Mouse (Mus musculus) layer of hippocampus, postnatal 36 days (tissue): ENCODE measurements around the gene Pes1. TPM values are rescaled to one million over a fixed set of nuclear protein-coding genes. Genes with fewer than 3 reads are reported as not detected.
"Not testable (repeated sequence)": the region's sequence is repeated elsewhere in the genome, so short reads cannot be mapped to it uniquely, and the experiment has no call there.

Experiments used
- DNase-seq, 2 experiments: peaks; one replicate each; pipeline ENCODE4 v3.0.0; 2022
- total RNA-seq, 2 experiments: library from RNA; stranded (reverse); gene quantifications; 2 replicates each; pipeline ENCODE4 v1.2.3; 2021

The Pes1 gene
- 10 to 100 TPM; 33.0 to 35.3 TPM for total RNA-seq

DNA sequence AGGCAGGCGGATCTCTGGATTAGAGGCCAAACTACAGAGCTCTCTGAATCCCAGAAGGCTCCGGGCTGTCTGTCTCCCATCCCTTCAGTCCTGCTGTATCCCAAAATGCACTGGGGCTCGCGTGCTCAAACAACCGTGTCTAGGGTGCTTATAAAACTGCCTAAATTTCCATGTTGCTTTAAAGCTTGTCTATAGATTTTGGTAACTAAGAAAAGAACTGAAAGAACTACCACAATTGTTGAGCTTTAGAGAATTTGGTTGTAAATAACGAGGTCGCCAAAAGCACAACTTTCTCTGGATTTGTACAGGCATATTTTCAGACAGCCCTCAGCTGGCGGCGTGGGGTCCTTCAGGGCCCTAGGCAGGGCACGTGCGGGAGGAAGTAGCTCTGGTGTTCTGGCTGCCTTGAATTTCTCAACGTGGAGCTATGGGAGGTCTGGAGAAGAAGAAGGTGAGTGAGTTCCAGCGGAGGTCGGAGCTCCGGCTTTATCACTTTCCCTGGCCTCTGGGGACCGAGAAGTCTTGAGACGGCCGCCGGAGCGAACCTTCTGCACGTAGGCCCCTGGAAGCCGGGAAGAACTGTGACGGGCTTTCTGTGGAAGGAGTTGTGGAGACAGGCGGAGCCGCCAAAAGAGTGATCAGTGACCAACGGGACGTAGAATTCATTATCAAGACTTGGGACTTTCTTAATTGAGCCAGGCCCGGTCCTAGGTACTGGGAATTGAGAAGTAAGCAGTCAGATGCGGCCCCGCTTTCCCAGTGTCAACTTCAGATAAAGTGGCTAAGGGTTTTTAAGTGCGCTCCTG is at the start of gene Pes1:
Gene Pes1 (plus strand): TSS at position 366 of the 806 bp plus-strand sequence.
- peak; percentile 82 to 83 for DNase-seq

- DNase-seq: peak; percentile 77 to 85
Observed at GRCm38 (mm10) chr11:3914109-3914840, 49.5 kb upstream of the Pes1 start, which contains the start of gene Slc35e4. Gene Slc35e4 (minus strand): TSS chr11:3914664.

GRCm38 (mm10) chr11:3918738-3919137 is 45.0 kb upstream of the Pes1 start:
- no peak for DNase-seq

- no peak for DNase-seq
Observed at GRCm38 (mm10) chr11:3920476-3920875, 43.3 kb upstream of the Pes1 start.

- DNase-seq: no peak
Observed at GRCm38 (mm10) chr11:3921281-3921850, 42.4 kb upstream of the Pes1 start.

- DNase-seq: no peak
Observed at GRCm38 (mm10) chr11:3922115-3922514, 41.7 kb upstream of the Pes1 start.

- DNase-seq: no peak
Observed at GRCm38 (mm10) chr11:3922731-3923130, 41.0 kb upstream of the Pes1 start.

GRCm38 (mm10) chr11:3925916-3926315 is 37.9 kb upstream of the Pes1 start:
- no peak for DNase-seq

GRCm38 (mm10) chr11:3930019-3930418 is 33.8 kb upstream of the Pes1 start:
- no peak for DNase-seq

- DNase-seq: no peak
Observed at GRCm38 (mm10) chr11:3930931-3931330, 32.8 kb upstream of the Pes1 start.

- DNase-seq: peak; percentile 66 to 71
Observed at GRCm38 (mm10) chr11:3931511-3932211, 32.1 kb upstream of the Pes1 start, which contains the start of gene Tcn2. Gene Tcn2 (minus strand): TSS chr11:3932159.

DNA sequence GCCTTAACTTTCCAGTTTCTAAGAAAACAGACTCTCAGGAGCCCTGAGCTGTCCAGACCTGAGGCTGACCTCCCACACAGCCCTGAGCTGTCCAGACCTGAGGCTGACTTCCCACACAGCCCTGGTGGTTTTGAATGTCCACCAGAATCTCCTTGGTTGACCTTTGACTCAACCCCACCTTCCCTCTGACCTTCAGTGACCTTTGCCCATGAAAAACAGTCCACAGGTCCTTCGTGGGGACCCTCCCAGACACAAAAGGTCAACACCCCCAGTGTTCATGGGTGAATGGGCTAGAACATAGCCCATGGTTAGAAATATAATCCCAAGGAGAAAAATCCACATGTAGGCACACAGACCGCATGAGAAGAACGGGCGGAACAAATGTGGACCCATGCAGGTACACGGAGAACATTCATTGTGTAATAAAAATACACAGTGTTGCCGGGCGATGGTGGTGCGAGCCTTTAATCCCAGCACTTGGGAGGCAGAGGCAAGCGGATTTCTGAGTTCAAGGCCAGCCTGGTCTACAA is 30.0 kb upstream of the Pes1 start:
- no peak for DNase-seq

DNA sequence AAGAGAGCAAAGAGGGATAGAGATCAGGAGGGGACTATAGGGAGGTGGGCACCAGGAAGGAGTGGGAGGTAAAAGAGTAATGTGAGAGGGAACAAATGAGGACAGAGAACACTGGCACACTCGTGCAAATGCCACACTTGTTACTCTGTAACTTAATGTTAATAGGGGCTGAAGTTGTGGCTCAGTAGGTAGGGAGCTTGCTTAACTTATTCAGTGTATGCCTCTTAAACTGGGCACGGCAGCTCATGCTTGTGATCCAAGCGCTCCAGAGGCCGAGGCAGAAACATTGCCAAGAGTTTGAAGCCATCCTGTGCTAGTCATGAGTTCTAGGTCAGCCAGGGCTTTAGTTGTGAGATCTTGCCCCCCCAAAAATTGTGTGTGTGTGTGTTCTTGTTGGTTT is 28.6 kb upstream of the Pes1 start:
- DNase-seq: no peak

DNA sequence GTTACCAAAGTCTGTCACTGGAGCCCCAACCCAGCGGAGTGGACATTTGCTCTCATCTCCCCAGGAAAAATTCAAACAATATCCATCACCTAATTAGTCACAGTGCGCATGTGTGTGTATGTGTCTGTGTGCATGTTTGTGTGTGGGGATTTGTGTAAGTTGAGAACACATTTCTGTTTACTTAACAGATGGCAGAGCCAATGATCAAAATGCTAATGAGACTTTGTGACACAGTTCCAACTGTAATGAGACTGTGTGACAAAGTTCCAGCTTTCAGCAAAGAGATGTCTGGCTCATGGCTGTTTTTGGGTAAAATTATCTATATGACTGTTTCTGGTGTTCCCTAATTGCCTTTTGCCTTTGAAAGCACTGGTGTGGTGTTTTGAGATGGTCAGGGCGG is 27.5 kb upstream of the Pes1 start:
- no peak for DNase-seq

DNA sequence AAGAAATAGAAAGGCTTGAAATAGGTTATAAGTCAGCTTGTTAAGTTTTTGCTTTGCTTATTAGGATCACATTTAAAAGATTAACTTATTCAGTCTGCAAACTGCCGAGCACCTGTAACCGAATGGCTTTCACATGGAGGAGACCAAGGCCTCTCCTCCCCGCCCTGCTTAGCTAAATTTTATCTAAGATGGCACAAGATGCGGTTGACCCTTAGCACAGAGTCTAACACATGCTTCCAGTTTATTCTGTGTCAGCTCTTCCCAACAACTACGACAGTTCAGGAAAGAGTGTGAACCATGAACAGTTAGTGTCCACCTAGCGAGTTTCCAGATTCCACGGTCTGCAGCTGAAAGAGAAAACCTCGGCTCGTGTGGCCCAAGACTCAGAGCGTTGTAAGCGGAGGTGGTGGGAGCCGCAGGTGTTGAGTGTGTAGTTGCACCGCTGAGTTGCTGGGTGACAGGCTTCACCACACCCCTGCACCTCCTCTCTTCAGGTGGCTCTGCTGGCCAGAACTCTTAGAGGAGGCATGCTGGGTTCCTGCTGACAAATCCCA is 26.4 kb upstream of the Pes1 start:
- no peak for DNase-seq

DNA sequence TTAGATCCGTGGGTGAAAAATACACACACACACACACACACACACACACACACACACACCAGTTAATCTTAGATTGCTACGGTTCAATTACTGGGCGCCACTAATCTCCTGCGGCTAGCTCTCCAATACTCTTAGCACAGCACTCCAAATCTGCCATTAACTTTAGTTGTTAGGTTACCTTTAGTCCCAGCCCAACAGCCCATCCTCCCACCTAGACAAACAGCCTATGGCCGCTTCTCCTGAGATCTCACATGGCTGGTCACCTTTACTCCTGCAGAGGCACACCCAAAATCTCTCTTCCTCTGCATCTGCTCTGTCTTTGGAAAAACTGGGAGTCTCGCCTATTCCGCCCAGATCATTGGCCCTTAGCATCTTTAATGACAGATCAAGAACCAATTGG is 22.4 kb upstream of the Pes1 start:
- DNase-seq: no peak

- no peak for DNase-seq
Observed at GRCm38 (mm10) chr11:3946386-3946785, 17.4 kb upstream of the Pes1 start.

- DNase-seq: not testable (repeated sequence)
Observed at GRCm38 (mm10) chr11:3954876-3955275, 8.9 kb upstream of the Pes1 start.

DNA sequence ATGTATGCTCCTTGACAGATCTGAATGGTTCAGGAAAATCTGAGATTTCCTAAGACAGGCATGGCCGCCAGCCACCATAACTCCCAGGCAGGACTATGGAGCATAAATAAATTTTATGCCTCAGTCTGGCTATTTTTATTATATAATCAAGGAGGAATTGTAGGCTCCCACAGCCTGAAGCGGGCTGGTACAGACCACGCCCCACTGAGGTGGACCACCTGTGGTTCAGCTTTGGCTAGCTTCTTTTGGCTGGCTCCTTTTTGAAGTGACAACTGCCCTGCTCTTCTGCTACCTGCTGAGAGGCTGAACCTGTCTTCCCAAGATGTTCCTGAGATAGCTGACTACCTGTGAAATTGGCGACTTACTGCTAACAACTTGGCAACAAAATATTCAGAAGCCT is 8.4 kb upstream of the Pes1 start:
- not testable (repeated sequence) for DNase-seq

- no peak for DNase-seq
Observed at GRCm38 (mm10) chr11:3960901-3961300, 2.9 kb upstream of the Pes1 start.

- DNase-seq: no peak
Observed at GRCm38 (mm10) chr11:3961761-3962160, 2.0 kb upstream of the Pes1 start.

- no peak for DNase-seq
Observed at GRCm38 (mm10) chr11:3963155-3963554, 620 bp upstream of the Pes1 start.
